In the genomic region with DNA sequence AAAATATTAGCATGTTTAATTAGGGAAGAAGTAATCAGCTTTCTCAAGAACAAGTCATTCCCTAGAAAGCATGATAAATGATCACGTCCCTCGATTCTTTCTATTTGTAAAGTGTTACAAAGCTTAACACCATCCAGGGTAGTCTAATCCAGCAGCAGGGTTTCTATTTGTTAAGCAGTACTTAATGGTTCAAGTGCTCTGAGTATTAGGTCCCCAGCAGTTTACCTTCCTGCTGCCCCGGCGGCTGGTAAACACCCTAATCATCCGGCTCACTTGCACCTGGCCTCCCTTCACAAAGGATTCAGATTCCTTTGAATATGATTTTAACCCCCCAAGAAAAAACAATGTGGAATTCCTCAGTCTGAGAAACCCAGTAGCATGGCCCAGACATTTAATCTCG, we compare ENCODE assay signal across 11 mouse cellular contexts.
"Had no signal": no experiment of that assay in that cellular context is flagged by ENCODE, and none has a peak within 500 bp of the region (broad histone marks: within the 10 kb centered on the region; RNA-seq: fewer than 3 reads in every experiment).

No protein-coding gene starts in this region.

- H3K9ac ChIP-seq: kidney, embryonic 15.5 days; limb, embryonic 13.5 days; liver, embryonic 14.5 days; midbrain, embryonic 13.5 days had no signal

- H3K4me3 ChIP-seq: kidney, embryonic 15.5 days; limb, embryonic 13.5 days; midbrain, embryonic 13.5 days had no signal

- H3K36me3 ChIP-seq: kidney, embryonic 15.5 days; limb, embryonic 13.5 days; midbrain, embryonic 13.5 days had no signal

- DNase-seq: kidney, postnatal 14 days; left cerebral cortex, postnatal 4 days; lung, adult 18-20 months; right cerebral cortex, adult 18-20 months; right cerebral cortex, postnatal 25 days; thymus, postnatal 25 days had no signal

- ATAC-seq: intestine, embryonic 16.5 days; midbrain, embryonic 13.5 days had no signal

- H3K27ac ChIP-seq: kidney, embryonic 15.5 days; limb, embryonic 13.5 days; liver, embryonic 14.5 days; midbrain, embryonic 13.5 days had no signal

- H3K4me2 ChIP-seq: kidney, embryonic 15.5 days; limb, embryonic 13.5 days; midbrain, embryonic 13.5 days had no signal

- H3K9me3 ChIP-seq: kidney, embryonic 15.5 days; limb, embryonic 13.5 days; midbrain, embryonic 13.5 days had no signal

- H3K27me3 ChIP-seq: kidney, embryonic 15.5 days; limb, embryonic 13.5 days; midbrain, embryonic 13.5 days had no signal
